Mouse (Mus musculus) MEL (cell line): Measurements from ENCODE around the gene Grik4.
A peak's percentile ranks its signal among the peaks of the same experiment; 100 is the strongest.

Experiments used
- CTCF ChIP-seq, 3 experiments: IDR thresholded peaks in 2 of 3; conservative IDR thresholded peaks in 1 of 3; 2 replicates each; pipeline ENCODE4 v1.5.1; 2011 to 2012; ENCODE audit warnings: low read length in 3 of 3, low read depth in 2 of 3, mild to moderate bottlenecking in 2 of 3, improper control_type of control experiment in 1 of 3, inconsistent platforms in 1 of 3, mixed read lengths in 1 of 3, moderate library complexity in 1 of 3; ENCODE audit not compliant: control insufficient read depth in 1 of 3, insufficient read depth in 1 of 3, poor library complexity in 1 of 3, severe bottlenecking in 1 of 3
- POLR2A ChIP-seq, 2 experiments: IDR thresholded peaks; 2 replicates each; pipeline ENCODE4 v1.6.1; 2011 to 2012; ENCODE audit warnings: low read length in 2 of 2, mild to moderate bottlenecking in 2 of 2, control low read depth in 1 of 2, improper control_type of control experiment in 1 of 2, low read depth in 1 of 2, moderate library complexity in 1 of 2; ENCODE audit not compliant: control insufficient read depth in 1 of 2, insufficient read depth in 1 of 2, poor library complexity in 1 of 2
- POLR2AphosphoS2 ChIP-seq: IDR thresholded peaks from 2 replicates; pipeline ENCODE4 v1.6.1; 2011; ENCODE audit warnings: low read length, improper control_type of control experiment
- RCOR1 ChIP-seq: IDR thresholded peaks from 2 replicates; pipeline ENCODE4 v1.6.1; 2012; ENCODE audit warnings: low read depth, mild to moderate bottlenecking, inconsistent platforms, low read length, improper control_type of control experiment
- SMC3 ChIP-seq: IDR thresholded peaks from 2 replicates; pipeline ENCODE4 v1.6.1; 2011; ENCODE audit warnings: low read depth, low read length, improper control_type of control experiment
- TBP ChIP-seq: IDR thresholded peaks from 2 replicates; pipeline ENCODE4 v1.8.0; 2011; ENCODE audit warnings: low read depth, low read length, improper control_type of control experiment
- TCF12 ChIP-seq: IDR thresholded peaks from 2 replicates; pipeline ENCODE4 v1.6.1; 2014; ENCODE audit warnings: low read depth, mild to moderate bottlenecking, inconsistent platforms, low read length, improper control_type of control experiment, moderate library complexity
- USF1 ChIP-seq: IDR thresholded peaks from 2 replicates; pipeline ENCODE4 v1.6.1; 2014; ENCODE audit warnings: low read depth, mild to moderate bottlenecking, inconsistent platforms, low read length, improper control_type of control experiment, moderate library complexity
- ZC3H11A ChIP-seq: IDR thresholded peaks from 2 replicates; pipeline ENCODE4 v1.6.1; 2012; ENCODE audit warnings: low read depth, mild to moderate bottlenecking, inconsistent platforms, low read length, improper control_type of control experiment

- no peak for TF ChIP-seq CTCF (IDR thresholded peaks at IDR 0.05 in 2 of 3, conservative IDR thresholded peaks at IDR 0.05 in 1 of 3; ENCODE audit: control insufficient read depth in 1 of 3, insufficient read depth in 1 of 3, low read depth in 2 of 3, low read length in 3 of 3, poor library complexity in 1 of 3, severe bottlenecking in 1 of 3)
- TF ChIP-seq SMC3 = no peak
- peak; percentile 55; the same call in 1 of the 2 replicates for TF ChIP-seq RCOR1
- no peak for TF ChIP-seq ZC3H11A
- no peak for TF ChIP-seq TBP
- no peak for TF ChIP-seq USF1
- TF ChIP-seq POLR2AphosphoS2 = no peak
- TF ChIP-seq TCF12 = peak; percentile 77
- no peak for TF ChIP-seq POLR2A (IDR thresholded peaks at IDR 0.05; ENCODE audit: control insufficient read depth in 1 of 2, insufficient read depth in 1 of 2, low read depth in 1 of 2, low read length in 2 of 2, poor library complexity in 1 of 2)
These were observed 457.4 kb downstream of the Grik4 start for GRCm38 (mm10) chr9:42486913-42487312.
